Mouse (Mus musculus) cortical plate, adult 2 months (tissue): Measurements from ENCODE around the gene Acbd5. TPM values are rescaled to one million over a fixed set of nuclear protein-coding genes. Genes with fewer than 3 reads are reported as not detected.

Experiments
- H3K27ac ChIP-seq: fragments of 200-500 bp; 2 replicates; pipeline ENCODE4 v1.5.1; 2012; ENCODE audit warnings: low read length, control low read depth, inconsistent platforms; ENCODE audit not compliant: insufficient read depth
- H3K4me1 ChIP-seq: fragments of 200-500 bp; 2 replicates; pipeline ENCODE4 v1.6.1; 2011; ENCODE audit warnings: low read length; ENCODE audit not compliant: control insufficient read depth, insufficient read depth
- H3K4me3 ChIP-seq: fragments of 200-500 bp; 2 replicates; pipeline ENCODE4 v1.5.1; 2011; ENCODE audit warnings: mild to moderate bottlenecking, low read length, control low read depth; ENCODE audit not compliant: insufficient read depth
- CTCF ChIP-seq: fragments of 200-500 bp; IDR thresholded peaks from 2 replicates; pipeline ENCODE4 v1.5.1; 2011; ENCODE audit warnings: mild to moderate bottlenecking, control low read depth, low read length; ENCODE audit not compliant: insufficient read depth; ENCODE audit errors: extremely low read depth
- POLR2A ChIP-seq: fragments of 200-500 bp; IDR thresholded peaks from 2 replicates; pipeline ENCODE4 v1.6.1; 2011; ENCODE audit warnings: mild to moderate bottlenecking, low read length, control low read depth; ENCODE audit not compliant: insufficient read depth; ENCODE audit errors: extremely low read depth
- polyA plus RNA-seq: library from polyadenylated mRNA; depleted of rRNA; stranded (reverse); fragments of >200 nt; gene quantifications from 2 replicates; pipeline ENCODE4 v1.2.3, GENCODE M21; 2012; rRNA removed

The Acbd5 gene
- polyA plus RNA-seq: 44.0 and 46.4 TPM in 2 replicates

- peak; percentile 71 for TF ChIP-seq POLR2A
- TF ChIP-seq CTCF: no peak
- Histone ChIP-seq H3K27ac (peak within 1 kb of the TSS; percentile 96), H3K4me3 (peak within 1 kb of the TSS; percentile 89), H3K4me1 (peaks cover 2% of the 10 kb centered on the region; the same call in 1 of the 2 replicates)
These were observed at the start of gene Acbd5 for GRCm38 (mm10) chr2:23067552-23068369. Acbd5 (plus strand) TSS chr2:23068167.

GRCm38 (mm10) chr2:23019170-23019569, 48.8 kb upstream of the Acbd5 start:
- H3K4me3 ChIP-seq: no peak overlapping the region
- H3K4me1 ChIP-seq: peaks cover 11% of the 10 kb centered on the region
- H3K27ac ChIP-seq: no peak overlapping the region
- TF ChIP-seq POLR2A (no peak), CTCF (no peak)

GRCm38 (mm10) chr2:23021320-23021719, 46.6 kb upstream of the Acbd5 start:
- Histone ChIP-seq H3K4me3 (no peak overlapping the region), H3K27ac (peak overlapping the region; percentile 84; the same call in 1 of the 2 replicates), H3K4me1 (peaks cover 8% of the 10 kb centered on the region)
- TF ChIP-seq POLR2A: no peak
- no peak for TF ChIP-seq CTCF

- TF ChIP-seq POLR2A (no peak), CTCF (no peak)
- Histone ChIP-seq H3K4me1 (peaks cover 11% of the 10 kb centered on the region), H3K4me3 (no peak overlapping the region)
These were observed 46.2 kb upstream of the Acbd5 start for GRCm38 (mm10) chr2:23021721-23022120.

GRCm38 (mm10) chr2:23023023-23023422, 44.9 kb upstream of the Acbd5 start:
- peaks cover 11% of the 10 kb centered on the region for H3K4me1 ChIP-seq
- H3K27ac ChIP-seq: no peak overlapping the region
- no peak overlapping the region for H3K4me3 ChIP-seq
- no peak for TF ChIP-seq POLR2A
- no peak for TF ChIP-seq CTCF

More at GRCm38 (mm10) chr2:23021721-23022120, 46.2 kb upstream of the Acbd5 start:
- H3K27ac ChIP-seq: peak overlapping the region; percentile 84

GRCm38 (mm10) chr2:23023714-23024282, 44.2 kb upstream of the Acbd5 start:
- Histone ChIP-seq H3K27ac (no peak overlapping the region), H3K4me1 (peaks cover 11% of the 10 kb centered on the region), H3K4me3 (no peak overlapping the region)
- TF ChIP-seq POLR2A (no peak), CTCF (no peak)

- TF ChIP-seq CTCF (no peak), POLR2A (no peak)
- H3K4me1 ChIP-seq: peaks cover 13% of the 10 kb centered on the region
- no peak overlapping the region for H3K27ac ChIP-seq
- H3K4me3 ChIP-seq: no peak overlapping the region
These were observed 41.6 kb upstream of the Acbd5 start for GRCm38 (mm10) chr2:23026379-23026778.

- H3K27ac ChIP-seq: no peak overlapping the region
- no peak for TF ChIP-seq POLR2A
- TF ChIP-seq CTCF: no peak
- H3K4me1 ChIP-seq: peaks cover 6% of the 10 kb centered on the region
- H3K4me3 ChIP-seq: no peak overlapping the region
These were observed 39.1 kb upstream of the Acbd5 start for GRCm38 (mm10) chr2:23028826-23029225.

GRCm38 (mm10) chr2:23030631-23031030, 37.3 kb upstream of the Acbd5 start:
- TF ChIP-seq POLR2A: no peak
- no peak for TF ChIP-seq CTCF
- Histone ChIP-seq H3K4me1 (peaks cover 6% of the 10 kb centered on the region), H3K4me3 (no peak overlapping the region)

GRCm38 (mm10) chr2:23034692-23035435, 33.1 kb upstream of the Acbd5 start:
- peaks cover 2% of the 10 kb centered on the region; the same call in 1 of the 2 replicates for H3K4me1 ChIP-seq
- H3K4me3 ChIP-seq: no peak overlapping the region
- H3K27ac ChIP-seq: no peak overlapping the region
- TF ChIP-seq CTCF (no peak), POLR2A (no peak)

More at GRCm38 (mm10) chr2:23030631-23031030, 37.3 kb upstream of the Acbd5 start:
- H3K27ac ChIP-seq: no peak overlapping the region
